Mouse (Mus musculus) stomach, embryonic 14.5 days (tissue): ENCODE results near the gene Trim62. TPM values are rescaled to one million over a fixed set of nuclear protein-coding genes. Genes with fewer than 3 reads are reported as not detected.

Experiments
- ATAC-seq: fragments of 200-750 bp; cut with Nextera tagmentation; 2 replicates; pipeline ENCODE4 v1.8.0; 2017; ENCODE audit warnings: low read depth, moderate TSS enrichment; ENCODE audit not compliant: insufficient number of reproducible peaks, insufficient read depth, low FRiP score
- H3K27ac ChIP-seq: fragments of 300-500 bp; sonication (generic); 2 replicates; pipeline ENCODE4 v1.5.1; 2014; ENCODE audit warnings: mild to moderate bottlenecking, low read length, moderate library complexity, mixed read lengths
- H3K27me3 ChIP-seq: fragments of 300-500 bp; sonication (generic); 2 replicates; pipeline ENCODE4 v1.6.1; 2014; ENCODE audit warnings: low read length, control low read depth, mixed read lengths; ENCODE audit not compliant: control insufficient read depth, insufficient read depth
- H3K36me3 ChIP-seq: fragments of 300-500 bp; sonication (generic); 2 replicates; pipeline ENCODE4 v1.6.1; 2014; ENCODE audit warnings: mild to moderate bottlenecking, control low read depth, low read length, moderate library complexity, mixed read lengths; ENCODE audit not compliant: control insufficient read depth, insufficient read depth
- H3K4me1 ChIP-seq: fragments of 300-500 bp; sonication (generic); 2 replicates; pipeline ENCODE4 v1.6.1; 2014; ENCODE audit warnings: low read length, control low read depth, mixed read lengths; ENCODE audit not compliant: control insufficient read depth, insufficient read depth
- H3K4me2 ChIP-seq: fragments of 300-500 bp; sonication (generic); replicated peaks from 2 replicates; pipeline ENCODE4 v1.6.1; 2014; ENCODE audit warnings: low read depth, low read length, control low read depth
- H3K4me3 ChIP-seq: fragments of 300-500 bp; sonication (generic); 2 replicates; pipeline ENCODE4 v1.5.1; 2014; ENCODE audit warnings: low read depth, low read length, control low read depth
- H3K9ac ChIP-seq: fragments of 300-500 bp; sonication (generic); replicated peaks from 2 replicates; pipeline ENCODE4 v1.6.1; 2014; ENCODE audit warnings: low read depth, mild to moderate bottlenecking, control low read depth, low read length, moderate library complexity, mixed read lengths
- H3K9me3 ChIP-seq: fragments of 300-500 bp; sonication (generic); 2 replicates; pipeline ENCODE4 v1.6.1; 2016; ENCODE audit warnings: low read depth, low read length, control low read depth; ENCODE audit not compliant: control insufficient read depth
- WGBS: fragments of 180-500 bp; shearing (Covaris S2); extraction: QIAGEN DNeasy Blood & Tissue Kit; methylation state at CpG from one replicate; pipeline ENCODE4 v1.1.7; 2014; 5-methylcytosine and 5-hydroxymethylcytosine counted together
- polyA plus RNA-seq: library from polyadenylated mRNA; unstranded; fragments of >200 nt; fragmentation: Nextera tagmentation; extraction: Ambion mirVana; gene quantifications from 2 replicates; pipeline ENCODE4 v1.2.1, GENCODE M21; 2014

Trim62 gene
- polyA plus RNA-seq: 4.8 and 5.2 TPM in 2 replicates

DNA sequence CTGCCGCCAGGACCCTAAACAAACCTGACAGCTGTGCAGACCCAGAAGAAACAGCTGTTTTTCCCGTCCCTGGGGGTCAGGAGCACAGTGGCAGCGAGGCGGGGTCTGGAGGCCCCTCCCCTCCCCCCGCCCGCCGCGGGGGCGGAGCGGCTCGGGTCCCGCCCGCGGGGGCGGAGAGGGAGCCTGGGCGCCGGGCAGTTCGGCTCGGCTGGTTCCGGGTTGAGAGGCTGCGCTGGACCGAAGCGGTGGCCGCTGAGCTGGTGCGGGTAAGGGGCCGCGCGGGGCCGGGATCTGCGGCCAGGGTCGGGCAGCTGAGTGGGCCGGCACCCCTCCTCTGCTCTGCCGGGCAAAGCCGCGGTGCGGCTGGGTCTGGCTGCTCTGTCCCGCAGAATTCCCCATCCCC is at the start of gene Trim62:
Gene Trim62 (plus strand): TSS at position 202 of the 403 bp plus-strand sequence.
- Histone ChIP-seq H3K4me2 (peak within 1 kb of the TSS; percentile 95), H3K9me3 (peaks cover 5% of the 10 kb centered on the region; the same call in 1 of the 2 replicates), H3K4me3 (peak within 1 kb of the TSS; percentile 68), H3K27ac (peak within 1 kb of the TSS; percentile 18; the same call in 1 of the 2 replicates), H3K4me1 (peaks cover 20% of the 10 kb centered on the region), H3K36me3 (no peaks in the 10 kb centered on the region), H3K9ac (peak within 1 kb of the TSS; percentile 34), H3K27me3 (no peaks in the 10 kb centered on the region)
- peak; percentile 76 for ATAC-seq
- under 1% methylated on average over 36 of the region's 37 CpGs for WGBS

DNA sequence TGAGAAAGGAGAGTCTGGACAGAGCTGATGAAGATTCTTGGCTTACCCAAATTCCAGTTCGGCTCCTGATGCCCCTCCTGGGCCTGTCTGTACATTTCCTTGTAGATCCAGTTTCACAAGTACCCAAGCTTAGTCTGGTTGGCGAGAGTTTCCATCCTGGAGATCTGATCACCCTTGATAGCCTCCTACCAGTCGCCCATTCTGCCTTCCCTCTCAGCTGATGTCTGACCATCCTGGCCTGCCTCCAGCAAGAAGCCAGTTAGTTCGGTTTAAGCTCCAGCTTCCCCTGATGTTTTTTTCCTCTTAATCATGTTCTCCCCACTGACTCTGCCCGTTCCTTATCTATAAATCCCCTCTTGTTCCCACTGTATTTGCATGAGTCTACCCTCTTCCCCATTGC is 45.2 kb upstream of the Trim62 start:
- ATAC-seq: no peak
- no peak overlapping the region for H3K4me3 ChIP-seq
- no peaks in the 10 kb centered on the region for H3K36me3 ChIP-seq
- 40% methylated on average over 5 of the region's 5 CpGs for WGBS
- no peak overlapping the region for H3K9ac ChIP-seq
- no peaks in the 10 kb centered on the region for H3K27me3 ChIP-seq
- H3K27ac ChIP-seq: no peak overlapping the region; the same call in 1 of the 2 replicates
- no peak overlapping the region for H3K4me2 ChIP-seq
- H3K9me3 ChIP-seq: no peaks in the 10 kb centered on the region
- H3K4me1 ChIP-seq: peaks cover 26% of the 10 kb centered on the region

GRCm38 (mm10) chr4:128839811-128840738 is 43.3 kb upstream of the Trim62 start:
- H3K4me2 ChIP-seq: no peak overlapping the region
- WGBS: 32% methylated on average over 16 of the region's 16 CpGs

DNA sequence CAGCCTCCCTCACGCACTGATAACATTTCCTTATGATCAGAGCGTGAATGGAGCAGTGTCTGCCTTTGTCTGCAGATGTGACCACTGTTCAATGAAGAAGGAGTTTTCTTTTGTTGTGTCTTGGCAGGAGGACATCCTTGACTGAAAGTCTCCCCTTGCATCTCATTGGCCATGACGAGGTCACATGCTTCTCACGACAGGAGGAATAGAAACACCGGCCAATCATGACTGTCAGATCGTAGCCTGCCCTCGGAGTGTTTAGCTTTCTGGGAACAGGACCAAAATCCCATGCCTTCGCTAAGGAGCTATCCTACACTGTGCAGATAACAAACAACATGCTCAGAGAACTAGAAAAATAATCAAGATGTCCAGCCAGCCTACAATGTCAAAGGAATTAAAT is 42.1 kb upstream of the Trim62 start:
- no peak for ATAC-seq
- WGBS: 61% methylated on average over 8 of the region's 8 CpGs
- Histone ChIP-seq H3K27ac (no peak overlapping the region), H3K9me3 (no peaks in the 10 kb centered on the region), H3K4me2 (no peak overlapping the region), H3K9ac (no peak overlapping the region), H3K36me3 (no peaks in the 10 kb centered on the region), H3K27me3 (no peaks in the 10 kb centered on the region), H3K4me1 (peaks cover 31% of the 10 kb centered on the region), H3K4me3 (no peak overlapping the region)

More at GRCm38 (mm10) chr4:128839811-128840738, 43.3 kb upstream of the Trim62 start:
- H3K27me3 ChIP-seq: no peaks in the 10 kb centered on the region
- no peak overlapping the region for H3K9ac ChIP-seq
- H3K9me3 ChIP-seq: no peaks in the 10 kb centered on the region
- H3K36me3 ChIP-seq: no peaks in the 10 kb centered on the region
- peak overlapping the region; percentile 72; the same call in 1 of the 2 replicates for H3K27ac ChIP-seq
- H3K4me1 ChIP-seq: peaks cover 27% of the 10 kb centered on the region
- H3K4me3 ChIP-seq: no peak overlapping the region
- ATAC-seq: peak; percentile 70; the same call in 1 of the 2 replicates

- Histone ChIP-seq H3K27ac (no peak overlapping the region), H3K36me3 (no peaks in the 10 kb centered on the region), H3K4me3 (no peak overlapping the region), H3K9me3 (no peaks in the 10 kb centered on the region), H3K9ac (no peak overlapping the region), H3K4me2 (no peak overlapping the region), H3K4me1 (peaks cover 20% of the 10 kb centered on the region), H3K27me3 (no peaks in the 10 kb centered on the region)
- WGBS: 31% methylated on average over 13 of the region's 13 CpGs
- ATAC-seq: no peak
Measured at GRCm38 (mm10) chr4:128844566-128844965, 38.8 kb upstream of the Trim62 start.

DNA sequence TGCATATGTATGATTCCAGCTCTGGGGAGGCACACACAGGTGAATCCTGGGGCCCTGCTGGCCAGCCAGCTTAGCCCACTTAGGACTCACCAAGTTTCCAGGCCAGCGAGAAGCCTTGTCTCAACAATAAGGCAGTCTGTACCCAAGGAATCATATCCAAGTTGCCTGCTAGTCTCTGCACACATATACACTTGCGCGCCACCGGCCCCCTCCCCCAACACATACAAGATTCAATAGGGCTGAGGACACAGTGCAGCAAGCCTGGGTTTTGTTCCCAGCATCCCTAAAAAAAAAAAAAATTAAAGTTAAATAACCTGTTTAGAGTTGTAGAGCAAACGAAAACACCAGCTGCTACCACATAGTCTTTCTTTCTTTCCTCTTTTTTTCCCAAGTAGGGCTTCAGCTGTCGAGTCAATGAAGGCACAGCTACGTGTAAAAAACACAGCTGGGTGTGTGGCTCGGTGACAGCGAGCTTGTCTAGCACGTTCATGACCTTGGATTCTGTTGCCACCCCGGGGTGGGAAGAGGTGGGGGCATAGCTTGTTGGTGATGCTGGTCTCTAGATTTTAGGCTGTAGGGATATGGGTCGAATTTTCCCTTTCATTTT is 37.9 kb upstream of the Trim62 start:
- Histone ChIP-seq H3K36me3 (no peaks in the 10 kb centered on the region), H3K4me2 (no peak overlapping the region), H3K9me3 (no peaks in the 10 kb centered on the region), H3K4me3 (no peak overlapping the region), H3K27ac (no peak overlapping the region), H3K9ac (no peak overlapping the region), H3K27me3 (no peaks in the 10 kb centered on the region), H3K4me1 (0 out of 2 replicates have a peak, but pooled peaks cover 12% of the 10 kb centered on the region)
- 64% methylated on average over 12 of the region's 12 CpGs for WGBS
- ATAC-seq: no peak

GRCm38 (mm10) chr4:128848961-128849360 is 34.4 kb upstream of the Trim62 start:
- no peaks in the 10 kb centered on the region for H3K9me3 ChIP-seq
- no peak for ATAC-seq

DNA sequence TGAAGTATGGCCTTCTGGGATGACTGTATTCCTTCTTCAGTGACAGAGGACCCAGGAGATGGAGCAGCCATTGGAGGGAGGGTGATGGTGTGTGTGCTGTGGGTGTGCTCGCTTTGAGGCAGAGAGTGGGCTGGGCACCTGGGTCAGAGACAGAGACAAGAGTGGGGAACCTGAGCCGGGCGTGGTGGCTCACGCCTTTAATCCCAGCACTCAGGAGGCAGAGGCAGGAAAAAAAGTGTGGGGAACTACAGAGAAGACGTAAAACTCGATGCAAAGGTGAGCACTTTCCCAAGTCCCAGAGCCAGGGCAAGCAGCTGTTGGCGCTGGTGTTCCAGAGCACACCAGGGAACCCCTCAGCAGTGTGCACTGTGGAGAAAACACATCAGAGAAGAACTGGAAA is 33.7 kb upstream of the Trim62 start:
- WGBS: 61% methylated on average over 7 of the region's 7 CpGs
- Histone ChIP-seq H3K4me1 (0 out of 2 replicates have a peak, but pooled peaks cover 4% of the 10 kb centered on the region), H3K27me3 (no peaks in the 10 kb centered on the region)

More at GRCm38 (mm10) chr4:128848961-128849360, 34.4 kb upstream of the Trim62 start:
- no peak overlapping the region for H3K27ac ChIP-seq
- H3K36me3 ChIP-seq: no peaks in the 10 kb centered on the region
- H3K4me3 ChIP-seq: no peak overlapping the region
- no peaks in the 10 kb centered on the region for H3K27me3 ChIP-seq
- H3K9ac ChIP-seq: no peak overlapping the region
- 88% methylated on average over 3 of the region's 3 CpGs for WGBS
- H3K4me2 ChIP-seq: no peak overlapping the region
- 0 out of 2 replicates have a peak, but pooled peaks cover 4% of the 10 kb centered on the region for H3K4me1 ChIP-seq

More for the DNA sequence above, 33.7 kb upstream of the Trim62 start:
- no peak for ATAC-seq
- Histone ChIP-seq H3K36me3 (no peaks in the 10 kb centered on the region), H3K27ac (no peak overlapping the region), H3K4me3 (no peak overlapping the region), H3K9ac (no peak overlapping the region), H3K4me2 (no peak overlapping the region), H3K9me3 (no peaks in the 10 kb centered on the region)
